Comparison of ENCODE assay signal across 10 mouse cellular contexts in the genomic region with DNA sequence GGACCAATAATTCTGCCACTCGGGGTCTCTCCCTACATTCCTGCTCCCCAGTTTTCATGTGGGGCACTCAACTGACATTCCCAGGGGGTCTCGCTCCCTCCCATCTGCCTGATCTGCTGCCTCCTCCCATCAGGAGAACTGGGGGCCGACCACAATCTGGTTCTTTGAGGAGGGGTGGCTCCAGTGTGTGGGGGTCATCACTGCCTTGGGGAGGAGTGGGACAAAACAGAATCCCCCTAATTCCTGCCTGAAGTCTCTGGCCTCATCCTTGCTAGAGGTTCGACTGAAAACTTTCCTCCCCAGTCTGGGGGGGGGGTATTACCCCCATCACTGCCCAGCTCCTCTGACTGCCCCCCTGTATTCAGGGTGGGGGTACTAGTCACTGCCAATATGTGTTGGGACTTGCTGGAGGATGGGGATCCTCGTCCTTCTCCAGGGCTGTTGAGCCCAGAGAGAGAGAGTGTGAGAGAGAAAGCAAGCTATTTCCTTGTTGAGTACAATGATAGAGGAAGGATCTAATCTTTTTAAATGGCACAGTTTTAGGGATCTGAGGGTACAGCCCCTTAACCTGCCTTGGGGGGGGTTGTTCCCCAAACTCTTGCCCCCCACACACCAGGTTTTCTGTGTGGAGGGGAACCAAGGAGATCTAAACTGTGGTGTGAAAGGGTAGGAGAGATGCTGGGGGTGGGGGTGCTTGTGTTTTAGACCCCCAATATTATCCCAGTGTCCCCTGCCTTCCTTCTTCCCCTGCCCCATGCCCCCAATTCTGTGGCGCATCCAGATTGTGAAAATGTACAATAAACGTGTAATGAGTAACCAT. TPM values are rescaled to one million over a fixed set of nuclear protein-coding genes. Genes with fewer than 3 reads are reported as not detected.
DNase-seq lines count a peak whose midpoint lies in the region; ATAC-seq and TF ChIP-seq lines count a peak whose summit lies in the region.
"Had no signal": no experiment of that assay in that cellular context is flagged by ENCODE, and none has a peak within 500 bp of the region (broad histone marks: within the 10 kb centered on the region; RNA-seq: fewer than 3 reads in every experiment).

No protein-coding gene starts in this region.

- TF ChIP-seq EP300 in lung, postnatal 0 days (IDR thresholded peaks at IDR 0.05): no peak

- WGBS in heart, embryonic 12.5 days: 62% methylated on average over 7 of the region's 7 CpGs
- 58% methylated on average over 7 of the region's 7 CpGs for WGBS in lung, postnatal 0 days
- 66% methylated on average over 7 of the region's 7 CpGs for WGBS in limb, embryonic 10.5 days

- 0 out of 2 replicates have a peak overlapping the region, but pooled peaks have one; percentile 3 for H3K27ac ChIP-seq in heart, embryonic 12.5 days (ENCODE audit: poor library complexity, severe bottlenecking)
- peak overlapping the region; percentile 27; the same call in 1 of the 2 replicates for H3K27ac ChIP-seq in lung, postnatal 0 days (ENCODE audit: low read length)
- H3K27ac ChIP-seq in limb, embryonic 10.5 days: no peak overlapping the region
- H3K27ac ChIP-seq: liver, embryonic 14.5 days had no signal

- H3K27me3 ChIP-seq in heart, embryonic 12.5 days (replicated peaks): no peaks in the 10 kb centered on the region
- H3K27me3 ChIP-seq in lung, postnatal 0 days (replicated peaks; ENCODE audit: insufficient read depth, low read length): no peaks in the 10 kb centered on the region
- no peaks in the 10 kb centered on the region for H3K27me3 ChIP-seq in limb, embryonic 10.5 days (ENCODE audit: low read depth, poor library complexity, severe bottlenecking)

- H3K36me3 ChIP-seq in heart, embryonic 12.5 days: peaks cover 30% of the 10 kb centered on the region
- H3K36me3 ChIP-seq in lung, postnatal 0 days (ENCODE audit: insufficient read depth, low read length): 0 out of 2 replicates have a peak, but pooled peaks cover 4% of the 10 kb centered on the region
- H3K36me3 ChIP-seq in limb, embryonic 10.5 days: peaks cover 34% of the 10 kb centered on the region

- H3K9me3 ChIP-seq in heart, embryonic 12.5 days (replicated peaks): no peaks in the 10 kb centered on the region
- no peaks in the 10 kb centered on the region for H3K9me3 ChIP-seq in lung, postnatal 0 days (ENCODE audit: low read length)
- no peaks in the 10 kb centered on the region for H3K9me3 ChIP-seq in limb, embryonic 10.5 days (replicated peaks)

- intact Hi-C loops in heart, postnatal 10 days (cut with DNase I): loop anchor here (10.0 kb wide), 1 partner anchor 323 kb away; the partner anchor contains the start of gene Kdm6b

- no peak for TF ChIP-seq CTCF in lung, postnatal 0 days (IDR thresholded peaks at IDR 0.05)

- peaks cover 56% of the 10 kb centered on the region for H3K4me1 ChIP-seq in heart, embryonic 12.5 days (replicated peaks)
- H3K4me1 ChIP-seq in lung, postnatal 0 days (ENCODE audit: insufficient read depth, low read depth, low read length): peaks cover 10% of the 10 kb centered on the region
- H3K4me1 ChIP-seq in limb, embryonic 10.5 days: peaks cover 66% of the 10 kb centered on the region

- H3K4me2 ChIP-seq in heart, embryonic 12.5 days: no peak overlapping the region
- H3K4me2 ChIP-seq in lung, postnatal 0 days (replicated peaks; ENCODE audit: low read depth, low read length): no peak overlapping the region

- no peak overlapping the region for H3K4me3 ChIP-seq in heart, embryonic 12.5 days
- H3K4me3 ChIP-seq in lung, postnatal 0 days (ENCODE audit: low read depth, low read length): no peak overlapping the region
- H3K4me3 ChIP-seq in limb, embryonic 10.5 days: peak overlapping the region; percentile 13; the same call in 1 of the 2 replicates

- no peak overlapping the region for H3K9ac ChIP-seq in heart, embryonic 12.5 days
- no peak overlapping the region for H3K9ac ChIP-seq in lung, postnatal 0 days (replicated peaks; ENCODE audit: low read depth)
- H3K9ac ChIP-seq: liver, embryonic 14.5 days had no signal

- peak; percentile 20 for DNase-seq in CD4-positive, CD25-positive, alpha-beta regulatory T cell, adult 2 months (ENCODE audit: low read depth, low spot score)
- DNase-seq in heart, postnatal 10 days: no peak
- no peak for DNase-seq in lung, postnatal 0 days (ENCODE audit: low spot score)
- no peak for DNase-seq in lung, adult 18-20 months
- no peak for DNase-seq in limb, embryonic 10.5 days (ENCODE audit: low spot score)
- DNase-seq in urinary bladder, adult 18-20 months (ENCODE audit: low spot score in 2 of 2): no peak

- no peak for ATAC-seq in CD4-positive, CD25-positive, alpha-beta regulatory T cell, adult 4 months
- no peak for ATAC-seq in heart, embryonic 12.5 days (ENCODE audit: insufficient number of reproducible peaks, low FRiP score)
- ATAC-seq in lung, postnatal 0 days: no peak
- ATAC-seq: inflammation-experienced regulatory T-cells, adult 6 months had no signal

RNA-seq across cellular contexts. Expression of gene Per1, which starts 3.2 kb away (rescaled TPM):
- polyA plus RNA-seq in CD4-positive, CD25-positive, alpha-beta regulatory T cell, adult 4 months (2017; shearing (Covaris generic)): 1 to 10 TPM; 4.5 to 6.6 TPM
- polyA plus RNA-seq in heart, embryonic 12.5 days (2016; fragmentation: Nextera tagmentation; extraction: Ambion mirVana): 9.4 and 9.8 TPM in 2 replicates
- total RNA-seq in heart, postnatal 10 days (2021): 100 to 1,000 TPM in 1 of 2 experiments, 10 to 100 TPM in 1; 61.4 to 101 TPM
- 16.6 and 30.0 TPM in 2 replicates for polyA plus RNA-seq in lung, postnatal 0 days (2015; fragmentation: Nextera tagmentation; extraction: Ambion mirVana)
- 10.3 and 10.8 TPM in 2 replicates for polyA plus RNA-seq in limb, embryonic 10.5 days (2016; fragmentation: Nextera tagmentation; extraction: Ambion mirVana)

RNA-seq across cellular contexts. Expression of gene Vamp2, which starts 3.5 kb away (rescaled TPM):
- polyA plus RNA-seq in CD4-positive, CD25-positive, alpha-beta regulatory T cell, adult 4 months (2017; shearing (Covaris generic)): 10 to 100 TPM; 26.0 to 35.9 TPM
- polyA plus RNA-seq in heart, embryonic 12.5 days (2016; fragmentation: Nextera tagmentation; extraction: Ambion mirVana): 97.2 and 100 TPM in 2 replicates
- 10 to 100 TPM; 71.1 to 85.8 TPM for total RNA-seq in heart, postnatal 10 days (2021)
- 45.0 and 50.6 TPM in 2 replicates for polyA plus RNA-seq in lung, postnatal 0 days (2015; fragmentation: Nextera tagmentation; extraction: Ambion mirVana)
- polyA plus RNA-seq in limb, embryonic 10.5 days (2016; fragmentation: Nextera tagmentation; extraction: Ambion mirVana): 51.1 and 72.1 TPM in 2 replicates

RNA-seq across cellular contexts. Expression of gene Tmem107, which starts 21.2 kb away (rescaled TPM):
- polyA plus RNA-seq in CD4-positive, CD25-positive, alpha-beta regulatory T cell, adult 4 months (2017; shearing (Covaris generic)): 1 to 10 TPM; 2.4 to 4.2 TPM
- 30.6 and 31.5 TPM in 2 replicates for polyA plus RNA-seq in heart, embryonic 12.5 days (2016; fragmentation: Nextera tagmentation; extraction: Ambion mirVana)
- total RNA-seq in heart, postnatal 10 days (2021): 1 to 10 TPM; 5.8 to 7.8 TPM
- 62.9 and 70.0 TPM in 2 replicates for polyA plus RNA-seq in lung, postnatal 0 days (2015; fragmentation: Nextera tagmentation; extraction: Ambion mirVana)
- 35.8 and 38.6 TPM in 2 replicates for polyA plus RNA-seq in limb, embryonic 10.5 days (2016; fragmentation: Nextera tagmentation; extraction: Ambion mirVana)

RNA-seq across cellular contexts. Expression of gene Hes7, which starts 28.4 kb away (rescaled TPM):
- not detected for polyA plus RNA-seq in CD4-positive, CD25-positive, alpha-beta regulatory T cell, adult 4 months (2017; shearing (Covaris generic))
- 0.70 and 0.81 TPM in 2 replicates for polyA plus RNA-seq in heart, embryonic 12.5 days (2016; fragmentation: Nextera tagmentation; extraction: Ambion mirVana)
- total RNA-seq in heart, postnatal 10 days (2021): under 1 TPM; 0.17 to 0.34 TPM
- 0.38 and 0.49 TPM in 2 replicates for polyA plus RNA-seq in lung, postnatal 0 days (2015; fragmentation: Nextera tagmentation; extraction: Ambion mirVana)
- 0.53 and 0.90 TPM in 2 replicates for polyA plus RNA-seq in limb, embryonic 10.5 days (2016; fragmentation: Nextera tagmentation; extraction: Ambion mirVana)
- polyA plus RNA-seq: inflammation-experienced regulatory T-cells, adult 6 months had no signal

RNA-seq across cellular contexts. Expression of gene 9130213A22Rik, which starts 30.6 kb away (rescaled TPM):
- polyA plus RNA-seq in CD4-positive, CD25-positive, alpha-beta regulatory T cell, adult 4 months (2017; shearing (Covaris generic)): not detected
- polyA plus RNA-seq in heart, embryonic 12.5 days (2016; fragmentation: Nextera tagmentation; extraction: Ambion mirVana): 0.42 and 0.65 TPM in 2 replicates
- under 1 TPM; 0.42 to 0.60 TPM for total RNA-seq in heart, postnatal 10 days (2021)
- 0.42 and 0.50 TPM in 2 replicates for polyA plus RNA-seq in lung, postnatal 0 days (2015; fragmentation: Nextera tagmentation; extraction: Ambion mirVana)
- polyA plus RNA-seq in limb, embryonic 10.5 days (2016; fragmentation: Nextera tagmentation; extraction: Ambion mirVana): 0.15 and 0.29 TPM in 2 replicates
